Mouse (Mus musculus) adrenal gland, postnatal 36 days (tissue): ENCODE measurements around the gene Coro2b. TPM values are rescaled to one million over a fixed set of nuclear protein-coding genes. Genes with fewer than 3 reads are reported as not detected.
A peak's percentile ranks its signal among the peaks of the same experiment; 100 is the strongest.
"Not testable (repeated sequence)": the region's sequence is repeated elsewhere in the genome, so short reads cannot be mapped to it uniquely, and the experiment has no call there.

Experiments used
- DNase-seq, 2 experiments: peaks; one replicate each; pipeline ENCODE4 v3.0.0; 2021; ENCODE audit warnings: mixed read lengths in 1 of 2
- total RNA-seq, 2 experiments: library from RNA; stranded (reverse); gene quantifications; 2 replicates each; pipeline ENCODE4 v1.2.3; 2021

Coro2b gene
- total RNA-seq, 2 experiments from 2014 or later = 8.4 to 14.6 TPM

DNA sequence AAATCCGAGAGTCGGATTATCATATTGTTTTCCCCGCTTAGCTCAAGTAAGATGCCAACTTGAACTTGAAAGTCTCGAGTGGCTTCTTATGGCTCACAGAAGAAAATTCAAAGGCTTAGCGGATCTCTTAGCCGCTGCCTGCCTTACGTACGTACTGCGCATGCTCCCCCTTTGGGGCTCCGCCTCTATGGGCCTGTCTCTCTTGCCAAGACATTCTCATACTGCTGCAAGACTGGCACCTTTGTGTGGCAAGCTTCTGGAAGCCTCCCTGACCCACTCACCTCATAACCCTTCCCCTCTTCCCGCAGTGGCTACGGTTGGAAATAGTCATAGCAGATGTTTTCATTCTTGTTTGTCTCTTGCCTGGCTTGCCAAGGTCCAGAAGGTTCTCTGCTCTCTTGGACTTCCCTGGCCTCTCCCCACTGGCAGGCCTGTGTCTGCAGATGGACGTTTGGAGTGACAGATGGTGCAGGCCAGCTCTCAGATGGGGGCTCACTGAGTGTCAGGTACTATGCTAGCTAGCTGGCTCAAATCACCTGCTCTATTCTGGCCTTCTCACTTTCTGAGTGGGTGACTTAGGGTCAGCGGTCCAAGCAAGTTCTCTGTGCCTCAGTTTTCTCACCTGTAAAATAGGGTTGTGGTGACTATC is 65.2 kb downstream of the Coro2b start:
- DNase-seq = peak in 1 of 2 experiments; percentile 42

DNA sequence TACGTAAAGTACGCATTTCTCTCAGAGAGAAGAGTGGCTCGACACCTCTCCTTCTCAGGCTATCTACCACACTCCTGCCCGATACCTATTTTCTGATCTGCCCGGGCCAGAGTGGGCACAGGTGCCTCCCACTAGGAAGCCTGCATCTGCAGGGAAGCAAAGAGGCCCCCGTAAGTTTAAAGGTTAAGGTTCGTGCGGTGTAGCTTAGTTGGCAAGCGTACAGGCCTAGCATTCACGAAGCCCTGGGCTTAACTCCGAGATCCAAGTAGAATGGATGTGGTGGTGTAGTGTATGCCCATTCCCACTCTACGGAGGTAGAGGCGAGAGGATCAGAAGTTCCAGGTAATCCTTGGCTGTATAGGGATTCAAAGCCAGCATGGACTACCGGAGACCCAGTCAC is 65.8 kb downstream of the Coro2b start:
- no peak for DNase-seq

DNA sequence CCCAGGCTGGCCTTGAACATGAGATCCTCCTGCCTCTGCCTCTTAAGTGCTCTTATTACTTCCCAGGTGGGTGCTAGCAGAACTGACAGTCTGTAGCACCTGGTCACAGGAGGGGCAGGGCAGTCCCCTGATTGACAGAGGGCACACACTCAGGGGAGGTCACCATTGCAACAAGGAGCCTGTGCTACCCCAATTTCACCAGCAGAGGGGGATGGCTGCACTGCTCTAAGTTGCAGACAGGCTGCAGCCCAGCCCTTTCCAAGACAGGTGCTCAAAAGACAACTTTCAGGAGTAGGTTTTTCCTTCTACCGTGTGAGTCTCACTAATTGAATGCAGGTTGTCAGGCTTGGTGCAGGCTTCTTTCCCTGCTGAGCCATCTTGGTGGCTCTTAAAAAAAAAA is 66.4 kb downstream of the Coro2b start:
- peak; percentile 83 to 85 for DNase-seq

DNA sequence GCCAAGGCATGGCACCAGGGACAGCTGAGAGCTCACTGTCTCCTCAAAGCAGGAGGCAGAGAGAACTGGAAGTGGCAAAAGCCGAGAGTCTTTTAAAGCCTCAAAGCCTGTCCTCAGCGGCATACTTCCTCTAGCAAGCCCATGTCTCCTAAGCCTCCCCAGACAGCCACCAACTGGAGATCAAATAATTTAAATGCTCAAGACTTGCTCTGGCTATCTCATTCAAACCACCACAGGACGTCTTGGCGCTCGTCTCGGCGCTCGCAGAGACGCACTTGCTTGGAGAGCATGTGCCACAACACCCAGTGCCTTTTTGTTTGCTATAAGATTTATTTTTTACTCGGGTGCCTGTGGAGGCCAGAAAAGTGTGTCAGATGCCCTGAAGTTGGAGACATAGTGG is 67.1 kb downstream of the Coro2b start:
- no peak for DNase-seq

DNA sequence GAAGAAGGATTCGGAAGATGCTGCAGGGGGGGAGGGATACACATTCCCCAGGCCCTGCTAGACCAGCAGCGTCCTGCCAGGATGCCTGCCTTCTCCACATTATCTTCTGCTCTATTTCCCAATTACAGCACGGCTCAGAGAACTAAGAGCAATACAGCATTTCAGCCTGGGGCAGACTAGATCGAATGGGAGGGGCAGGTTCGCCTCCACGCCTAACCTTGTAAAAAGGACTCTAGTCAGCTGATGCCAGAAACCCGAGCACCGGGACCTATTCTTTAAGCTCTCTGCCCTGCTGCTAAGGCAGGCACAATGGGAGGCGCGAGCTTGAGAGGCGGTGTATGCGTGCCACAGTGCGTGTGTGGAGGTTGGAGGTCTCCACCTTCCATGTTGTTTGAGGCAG is 67.7 kb downstream of the Coro2b start:
- DNase-seq = no peak

DNA sequence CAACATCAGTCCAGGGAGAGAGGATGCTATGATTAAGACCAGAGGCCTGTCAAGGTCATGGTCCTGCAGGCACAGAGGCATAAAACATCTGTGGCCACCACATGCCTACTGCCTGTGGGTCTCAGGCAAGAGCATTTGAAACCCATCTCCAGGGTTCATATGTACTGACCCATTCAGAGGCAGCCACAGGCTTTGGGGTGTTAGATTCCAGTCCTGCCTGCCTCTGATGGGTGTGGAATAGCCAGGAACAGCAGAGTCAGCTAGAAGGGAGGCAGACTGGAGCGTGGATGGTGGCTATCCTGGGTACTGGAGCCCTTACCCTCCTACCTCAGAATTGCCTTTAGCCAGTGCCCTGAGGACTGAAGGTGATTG is 69.4 kb downstream of the Coro2b start:
- no peak for DNase-seq

DNA sequence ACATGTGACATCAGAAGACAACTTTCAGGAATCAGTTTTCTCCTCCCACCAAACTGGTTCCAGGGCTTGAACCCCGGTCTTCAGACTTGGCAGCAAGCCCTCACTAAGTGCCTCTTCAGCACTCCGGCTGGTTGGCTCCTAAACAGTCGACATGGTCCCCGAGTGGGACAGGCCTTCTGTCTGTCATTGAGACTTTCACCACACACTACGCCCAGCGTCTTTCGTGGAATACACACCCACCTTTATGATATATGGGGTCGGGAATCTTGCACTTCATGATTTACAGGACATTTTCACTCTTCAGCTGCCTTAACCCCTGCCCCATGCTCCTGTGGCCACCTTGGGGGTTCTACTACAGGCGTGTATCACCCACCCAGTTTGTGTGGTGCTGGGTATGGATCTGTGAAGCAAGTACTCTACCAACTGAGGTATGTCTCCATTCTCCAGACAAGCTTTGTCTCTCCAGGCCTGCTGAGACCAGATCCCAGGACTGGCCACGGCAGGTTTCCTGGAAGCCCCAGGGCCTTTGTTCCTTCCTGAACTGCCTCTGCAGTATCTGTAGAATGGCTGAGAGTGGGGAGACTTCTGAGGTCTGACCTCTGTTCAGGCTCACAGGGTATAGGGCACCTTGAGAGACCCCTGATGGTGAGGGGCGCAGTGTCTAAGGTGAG is 70.0 kb downstream of the Coro2b start:
- no peak for DNase-seq

DNA sequence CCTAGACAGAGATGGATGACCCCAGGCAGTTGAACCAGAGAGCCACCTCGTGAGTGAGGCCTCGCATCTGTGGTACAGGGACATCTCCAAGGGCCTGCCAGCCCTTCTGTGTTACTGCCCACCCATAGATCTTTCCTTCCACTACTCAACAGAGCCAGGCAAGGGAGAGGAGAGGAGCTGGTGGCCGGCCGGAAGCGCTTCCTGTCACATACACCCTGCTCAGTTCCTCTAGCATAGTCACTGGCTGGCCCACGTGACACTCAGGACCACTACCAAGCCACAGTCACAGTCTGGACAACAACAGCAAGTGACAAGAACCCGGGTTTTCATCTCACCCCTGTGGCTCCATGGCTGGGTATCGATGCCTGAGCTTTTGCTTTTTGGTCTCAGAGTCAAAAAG is 70.8 kb downstream of the Coro2b start:
- peak in 1 of 2 experiments; percentile 32 for DNase-seq

DNA sequence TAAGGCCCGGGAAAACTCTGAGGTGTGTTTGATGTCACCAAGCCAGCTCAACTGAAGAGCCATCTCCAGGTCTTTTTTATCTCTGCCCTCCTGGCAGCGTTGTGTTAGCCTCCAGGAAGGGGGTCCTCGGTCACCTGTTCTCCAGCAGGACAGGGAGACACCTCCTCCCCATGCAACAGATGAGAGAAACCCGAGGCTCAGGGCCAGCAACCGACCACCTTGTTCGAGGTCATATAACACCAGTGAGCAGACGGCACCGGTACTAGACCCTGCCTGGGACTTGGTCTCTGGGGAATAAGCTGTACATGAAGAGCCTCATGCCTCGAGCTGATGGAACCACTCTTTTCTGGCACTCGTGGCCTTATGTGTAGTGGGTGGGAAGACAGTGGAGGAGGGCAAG is 72.1 kb downstream of the Coro2b start:
- DNase-seq = no peak

DNA sequence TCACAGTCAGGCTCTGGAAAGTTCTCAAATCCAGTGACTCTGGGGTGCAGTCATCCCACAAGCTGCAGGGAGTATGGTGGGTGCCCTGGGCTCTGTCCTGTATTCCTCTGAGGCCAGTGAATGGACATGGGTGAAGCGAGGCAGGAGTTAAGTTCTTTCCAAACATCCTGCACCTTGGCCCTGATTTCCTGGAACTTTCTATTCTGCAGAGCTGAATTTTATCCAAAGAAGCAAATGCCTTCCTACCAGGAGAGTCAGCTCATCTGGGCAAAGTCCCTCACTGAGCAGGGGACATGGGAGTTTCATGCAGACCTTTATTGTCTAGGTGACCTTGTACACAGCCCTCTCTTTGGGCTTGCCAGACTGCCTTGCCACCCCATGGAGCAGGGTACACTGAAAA is 75.1 kb downstream of the Coro2b start:
- no peak for DNase-seq

DNA sequence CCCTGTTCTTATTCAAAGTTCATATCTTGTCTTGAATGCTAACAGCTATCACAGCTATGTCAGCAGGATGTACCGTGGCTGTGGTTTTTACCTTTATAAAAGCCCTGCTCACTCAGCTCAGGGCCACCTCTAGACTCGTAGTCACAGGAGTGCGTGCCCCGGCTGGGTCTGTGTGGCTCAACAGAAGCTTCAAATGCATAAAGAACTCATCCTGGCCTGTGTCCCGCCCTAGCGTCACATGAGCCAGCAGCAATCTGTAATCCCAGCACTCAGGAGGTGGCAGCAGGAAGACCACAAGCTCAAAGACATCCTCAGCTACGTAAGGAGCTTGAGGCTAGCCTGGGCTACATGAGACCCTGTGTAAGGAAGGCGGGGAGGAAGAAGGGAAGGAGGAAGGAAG is 75.7 kb downstream of the Coro2b start:
- no peak for DNase-seq

DNA sequence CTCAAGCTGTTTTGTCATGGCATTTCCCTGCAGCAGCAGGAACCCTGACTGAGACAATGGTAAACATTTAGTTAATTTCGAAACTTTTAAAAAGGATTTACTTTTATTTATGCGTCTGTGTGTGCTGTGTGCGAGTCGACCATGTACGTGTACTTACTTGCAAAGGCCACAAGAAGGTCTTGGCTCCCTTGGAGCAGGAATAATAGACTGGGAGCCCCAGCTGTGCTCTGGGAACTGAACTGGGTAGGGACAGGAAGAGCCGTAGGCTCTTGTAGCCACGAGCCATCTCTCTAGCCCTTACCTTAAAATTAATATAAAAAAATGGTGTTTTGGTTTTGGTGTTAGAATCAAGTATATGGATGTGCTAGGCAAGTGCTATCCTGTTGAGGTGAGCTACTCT is 76.8 kb downstream of the Coro2b start:
- no peak for DNase-seq

DNA sequence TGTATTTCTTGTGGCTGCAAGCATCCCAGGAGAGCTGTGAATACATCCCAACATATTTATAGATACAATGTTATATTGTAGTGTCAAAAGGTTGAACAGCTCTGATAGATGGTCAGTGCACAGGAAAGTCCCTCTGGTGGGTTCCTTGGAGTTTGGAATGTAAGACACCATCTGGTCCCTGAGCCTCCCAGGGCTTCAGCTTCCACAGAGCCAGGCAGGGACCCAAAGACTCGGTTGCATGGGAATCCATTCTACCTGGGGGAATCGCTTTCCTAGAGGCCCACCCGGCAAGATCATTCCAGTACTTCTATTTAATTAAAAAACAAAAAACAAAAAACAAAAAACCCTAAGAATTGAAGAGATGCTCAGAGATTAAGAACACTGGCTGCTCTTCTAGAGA is 78.4 kb downstream of the Coro2b start:
- DNase-seq = no peak

DNA sequence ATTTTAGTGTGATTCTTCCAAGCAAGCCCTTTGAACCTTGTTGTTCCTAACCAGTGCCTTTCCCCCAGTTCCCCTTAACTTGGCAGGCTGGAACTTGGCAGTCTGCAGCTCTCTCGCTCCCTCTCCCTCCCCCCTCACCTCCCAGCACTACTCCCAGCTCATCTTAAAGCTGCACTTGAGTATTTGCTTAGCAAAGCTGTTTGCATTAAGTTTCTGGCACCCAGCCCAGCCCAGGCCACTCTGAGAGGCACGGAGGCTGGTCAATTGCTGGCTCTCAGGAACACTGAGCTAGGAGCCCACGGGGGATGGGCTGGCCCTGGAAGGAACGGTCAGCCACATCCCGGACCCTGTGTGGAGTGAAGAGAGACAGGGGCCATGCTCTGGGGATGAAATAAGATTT is 80.8 kb downstream of the Coro2b start:
- DNase-seq = peak; percentile 19 to 68

DNA sequence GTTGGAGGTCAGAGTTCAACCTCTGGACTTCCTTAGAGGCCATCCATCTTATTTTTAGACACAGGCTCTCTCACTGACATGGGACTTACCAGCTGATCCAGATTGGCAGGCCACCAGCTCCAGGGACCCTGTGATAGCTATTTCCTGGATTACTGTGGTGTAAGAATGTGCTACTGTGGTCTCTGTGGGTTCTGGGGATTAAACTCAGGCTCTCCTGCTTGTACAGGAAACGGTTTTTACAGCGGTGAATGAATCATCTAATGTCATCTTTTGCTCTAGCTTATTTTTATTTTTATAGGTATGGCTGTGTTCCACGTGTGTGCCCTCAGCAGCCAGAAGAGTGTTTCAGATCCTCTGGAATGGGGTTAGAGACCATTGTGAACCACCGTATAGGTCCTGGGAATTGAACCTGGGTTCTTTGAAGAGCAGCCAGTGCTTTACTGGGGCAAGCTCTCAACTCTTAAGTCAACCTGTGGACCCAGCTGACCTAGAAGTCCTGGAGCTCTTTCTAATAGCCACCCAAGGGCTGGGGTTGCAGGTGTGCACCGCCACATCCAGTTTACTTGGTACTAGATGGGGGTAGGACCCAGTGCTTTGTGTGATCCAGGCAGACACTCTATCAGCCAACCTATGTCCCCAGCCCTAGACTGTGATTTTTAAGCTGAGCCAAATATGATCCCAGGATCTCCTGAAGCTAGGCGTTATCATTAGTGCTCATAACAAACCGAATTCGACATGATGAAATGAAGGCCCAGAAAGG is 81.5 kb downstream of the Coro2b start:
- DNase-seq = no peak

DNA sequence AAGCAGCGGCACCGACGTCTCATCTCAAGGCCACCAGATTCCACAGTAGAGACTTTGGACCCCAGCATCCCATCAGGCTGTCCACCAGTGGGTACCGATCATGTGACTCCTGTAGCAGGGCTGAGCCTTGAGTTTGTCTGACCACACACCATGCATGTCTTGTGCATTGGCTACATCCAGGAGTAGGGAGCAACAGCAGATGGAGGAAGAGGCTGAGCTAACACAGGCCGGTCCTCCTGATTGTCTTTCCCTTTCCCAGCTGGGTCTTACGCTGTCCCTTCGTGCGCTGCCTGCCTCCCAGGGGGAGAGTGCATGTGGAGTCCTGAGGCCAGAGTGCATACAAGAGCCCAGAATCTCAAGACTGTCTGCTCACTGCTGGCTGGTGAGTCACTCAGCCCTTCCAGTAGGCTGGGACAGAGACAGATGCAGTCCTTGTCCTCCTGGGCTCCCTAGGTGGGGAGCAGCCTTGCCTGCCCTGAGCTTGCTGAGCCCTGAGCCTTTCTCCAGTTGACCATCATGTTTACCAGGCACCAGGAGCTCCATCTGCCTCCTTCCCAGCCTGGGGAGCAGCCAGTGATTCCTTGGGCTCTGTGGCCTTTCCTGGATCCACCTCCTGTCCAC is 84.4 kb downstream of the Coro2b start:
- peak; percentile 41 to 45 for DNase-seq

DNA sequence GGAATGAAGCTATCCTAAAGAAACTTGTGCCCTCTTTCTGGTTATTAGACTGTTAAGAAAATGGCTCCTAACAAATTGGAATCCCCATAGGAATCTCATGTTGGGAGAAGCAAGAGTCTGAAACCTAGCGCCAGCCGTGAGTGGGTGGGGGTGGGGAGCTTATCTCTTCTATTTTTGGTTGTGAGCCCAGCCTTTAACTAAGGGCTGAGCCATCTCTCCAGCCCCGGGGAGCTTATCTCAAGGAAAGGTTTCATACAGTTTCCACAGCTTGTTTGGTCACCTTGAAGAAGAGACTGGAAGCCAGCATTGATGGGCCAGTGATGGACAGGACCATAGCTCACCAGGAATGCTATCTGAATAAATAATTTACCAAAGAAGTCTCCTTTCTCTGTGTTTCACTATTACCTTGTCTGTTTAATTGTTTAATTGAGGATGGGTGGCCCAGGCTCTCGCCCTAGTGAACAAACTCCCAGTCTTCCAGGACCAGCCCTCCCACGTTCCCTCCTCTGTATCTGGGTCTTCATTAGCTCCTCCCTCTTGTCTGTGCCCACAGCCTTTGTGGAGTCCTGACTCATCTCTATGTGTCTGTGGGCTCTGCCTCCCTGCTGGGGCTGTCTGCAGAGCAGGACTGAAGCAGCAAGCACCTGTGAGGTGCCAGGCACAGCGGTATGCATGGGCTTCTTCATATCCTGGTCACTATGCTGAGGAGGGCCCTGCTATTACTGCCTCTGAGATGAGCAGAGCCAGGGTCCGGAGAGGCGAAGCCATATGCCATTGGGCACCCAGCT is 85.1 kb downstream of the Coro2b start:
- no peak for DNase-seq

DNA sequence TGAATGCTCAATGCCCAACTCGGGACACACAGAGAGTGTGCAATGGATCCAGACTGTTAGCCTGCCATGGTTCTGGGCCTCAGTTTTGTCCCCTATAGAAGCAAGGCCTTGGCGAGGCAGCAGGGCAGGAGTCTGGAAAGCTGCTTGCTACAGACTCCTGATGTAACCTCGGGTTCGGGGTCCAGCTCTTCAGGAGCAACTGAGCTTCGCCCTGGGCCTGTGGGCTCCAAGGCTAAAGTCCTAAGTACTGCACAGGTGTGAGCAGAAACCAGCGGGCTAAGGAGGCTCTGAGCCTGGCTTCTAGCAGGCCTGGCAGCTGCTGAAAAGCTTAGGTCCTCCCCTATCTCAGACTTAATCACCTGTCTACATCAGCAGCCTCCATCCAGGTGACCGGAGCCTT is 86.0 kb downstream of the Coro2b start:
- no peak for DNase-seq

DNA sequence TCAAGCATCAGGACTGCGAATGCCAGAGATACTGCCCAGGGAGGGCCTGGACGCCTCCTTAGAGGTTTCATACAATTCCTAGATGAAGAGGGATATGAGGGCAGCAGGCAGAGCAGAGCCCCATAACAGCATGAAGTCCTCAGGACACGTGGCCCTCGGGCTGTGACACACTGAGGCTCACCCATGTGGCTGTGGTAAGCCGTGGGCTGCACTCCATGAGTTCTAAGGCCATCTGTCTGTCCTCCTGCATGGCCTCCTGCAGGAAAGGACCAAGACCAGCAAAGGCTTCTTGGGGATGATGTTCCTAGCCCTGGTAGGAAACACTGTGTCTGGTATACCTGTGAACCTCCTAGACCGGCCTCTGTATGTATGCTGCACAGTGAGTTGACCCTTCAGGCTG is 86.5 kb downstream of the Coro2b start:
- DNase-seq = no peak

DNA sequence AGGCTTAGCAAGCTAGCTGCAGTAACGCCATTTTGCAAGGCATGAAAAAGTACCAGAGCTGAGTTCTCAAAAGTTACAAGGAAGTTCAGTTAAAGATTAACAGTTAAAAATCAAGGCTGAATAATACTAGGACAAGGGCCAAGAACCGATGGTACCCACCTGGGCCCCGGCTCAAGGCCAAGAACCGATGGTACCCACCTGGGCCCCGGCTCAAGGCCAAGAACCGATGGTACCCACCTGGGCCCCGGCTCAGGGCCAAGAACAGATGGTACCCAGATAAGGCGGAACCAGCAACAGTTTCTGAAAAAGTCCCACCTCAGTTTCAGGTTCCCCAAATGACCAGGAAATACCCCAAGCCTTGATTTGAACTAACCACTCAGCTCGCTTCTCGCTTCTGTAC is 89.5 kb downstream of the Coro2b start:
- not testable (repeated sequence) for DNase-seq

DNA sequence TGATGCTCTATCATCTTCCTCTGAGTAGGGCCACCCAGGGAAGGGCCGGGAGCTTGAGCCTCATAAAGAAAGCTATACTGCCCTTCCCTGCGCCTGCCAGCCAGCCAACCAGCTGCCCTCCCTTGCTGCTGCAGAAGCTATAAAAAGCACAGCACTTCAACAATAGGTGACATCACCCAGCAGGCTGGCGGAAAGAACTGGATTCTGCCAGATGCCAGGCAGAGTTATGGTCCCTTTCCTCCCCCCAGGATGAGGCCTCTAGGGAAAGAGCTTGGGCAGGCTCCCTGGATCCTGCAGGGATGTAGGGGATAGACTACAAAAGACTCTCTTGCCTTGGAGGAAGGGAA is 98.1 kb downstream of the Coro2b start:
- DNase-seq = peak; percentile 43 to 46

DNA sequence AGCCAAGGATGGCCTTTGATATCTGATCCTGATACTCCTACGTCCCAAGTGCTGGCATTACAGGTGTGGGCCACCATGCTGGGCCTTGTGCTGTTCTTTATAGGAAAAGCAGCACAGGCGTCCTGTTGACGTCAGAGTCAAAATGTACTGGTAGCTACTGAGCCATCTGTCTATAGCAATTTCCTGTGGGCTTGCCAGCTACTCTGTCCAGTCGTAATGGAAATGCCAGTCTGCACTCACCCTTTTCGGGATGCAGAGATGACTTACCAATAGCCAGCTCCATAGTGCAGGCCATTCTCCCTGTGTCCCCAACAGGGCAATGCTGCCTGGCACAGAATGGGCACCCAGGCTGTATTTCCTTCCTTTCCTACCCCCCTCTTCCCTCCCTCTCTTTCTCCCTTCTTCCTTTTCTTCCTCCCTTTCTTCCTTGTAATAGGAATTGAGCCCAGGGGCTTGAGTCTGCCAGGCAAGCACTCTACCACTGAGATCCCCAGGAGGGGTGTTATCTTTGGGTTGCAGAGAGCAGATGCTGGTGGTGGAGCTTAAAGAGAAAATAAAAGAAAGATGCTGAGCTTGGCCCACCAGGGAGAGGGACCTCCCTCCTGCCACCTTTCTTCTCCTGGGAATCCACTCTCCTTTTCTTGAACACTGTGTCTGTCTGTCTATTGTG is 98.6 kb downstream of the Coro2b start:
- no peak for DNase-seq
